In genomic region chr6:94858121-94858621, GRCm38 (mm10) we compare ENCODE assay signal across 20 mouse cellular contexts.
A peak's percentile ranks its signal among the peaks of the same experiment; 100 is the strongest.
DNase-seq lines count a peak whose midpoint lies in the region; ATAC-seq and TF ChIP-seq lines count a peak whose summit lies in the region.
"Had no signal": no experiment of that assay in that cellular context is flagged by ENCODE, and none has a peak within 500 bp of the region (broad histone marks: within the 10 kb centered on the region; RNA-seq: fewer than 3 reads in every experiment).

No protein-coding gene starts in this region.

- H3K4me3 ChIP-seq in limb, embryonic 12.5 days (replicated peaks) = no peak overlapping the region
- H3K4me3 ChIP-seq in limb, embryonic 10.5 days = no peak overlapping the region
- H3K4me3 ChIP-seq in embryonic facial prominence, embryonic 12.5 days = no peak overlapping the region
- no peak overlapping the region for H3K4me3 ChIP-seq in kidney, embryonic 15.5 days (replicated peaks)
- no peak overlapping the region for H3K4me3 ChIP-seq in hindbrain, postnatal 0 days (ENCODE audit: low read length)
- H3K4me3 ChIP-seq: heart, embryonic 10.5 days; hindbrain, embryonic 15.5 days; neural tube, embryonic 13.5 days had no signal

- H3K27ac ChIP-seq in limb, embryonic 12.5 days = peak overlapping the region; percentile 41; the same call in 1 of the 2 replicates
- H3K27ac ChIP-seq in limb, embryonic 10.5 days = no peak overlapping the region
- peak overlapping the region; percentile 54; the same call in 1 of the 2 replicates for H3K27ac ChIP-seq in embryonic facial prominence, embryonic 12.5 days
- H3K27ac ChIP-seq in kidney, embryonic 15.5 days = no peak overlapping the region
- no peak overlapping the region for H3K27ac ChIP-seq in hindbrain, postnatal 0 days
- H3K27ac ChIP-seq: heart, embryonic 10.5 days; hindbrain, embryonic 15.5 days; liver, embryonic 14.5 days; neural tube, embryonic 13.5 days had no signal

- H3K36me3 ChIP-seq in limb, embryonic 12.5 days = no peaks in the 10 kb centered on the region
- H3K36me3 ChIP-seq in limb, embryonic 10.5 days = no peaks in the 10 kb centered on the region
- H3K36me3 ChIP-seq in embryonic facial prominence, embryonic 12.5 days = no peaks in the 10 kb centered on the region
- H3K36me3 ChIP-seq in kidney, embryonic 15.5 days = no peaks in the 10 kb centered on the region
- no peaks in the 10 kb centered on the region for H3K36me3 ChIP-seq in hindbrain, postnatal 0 days (ENCODE audit: insufficient read depth, low read length)
- H3K36me3 ChIP-seq: G1E; heart, embryonic 10.5 days; hindbrain, embryonic 15.5 days; neural tube, embryonic 13.5 days had no signal

- H3K4me1 ChIP-seq in limb, embryonic 12.5 days (replicated peaks) = peaks cover 10% of the 10 kb centered on the region
- H3K4me1 ChIP-seq in limb, embryonic 10.5 days = peaks cover 14% of the 10 kb centered on the region; the same call in 1 of the 2 replicates
- peaks cover 8% of the 10 kb centered on the region for H3K4me1 ChIP-seq in embryonic facial prominence, embryonic 12.5 days
- no peaks in the 10 kb centered on the region for H3K4me1 ChIP-seq in kidney, embryonic 15.5 days
- no peaks in the 10 kb centered on the region for H3K4me1 ChIP-seq in hindbrain, postnatal 0 days (ENCODE audit: insufficient read depth, low read length)
- H3K4me1 ChIP-seq: hindbrain, embryonic 15.5 days; neural tube, embryonic 13.5 days had no signal

- H3K9ac ChIP-seq in limb, embryonic 12.5 days (replicated peaks) = no peak overlapping the region
- H3K9ac ChIP-seq in embryonic facial prominence, embryonic 12.5 days = no peak overlapping the region
- H3K9ac ChIP-seq in kidney, embryonic 15.5 days = no peak overlapping the region
- H3K9ac ChIP-seq in hindbrain, postnatal 0 days (replicated peaks; ENCODE audit: low read length) = no peak overlapping the region
- H3K9ac ChIP-seq: hindbrain, embryonic 15.5 days; liver, embryonic 14.5 days; neural tube, embryonic 13.5 days had no signal

- 67% methylated on average over 5 of the region's 5 CpGs for WGBS in limb, embryonic 12.5 days
- 86% methylated on average over 5 of the region's 5 CpGs for WGBS in limb, embryonic 10.5 days
- WGBS in embryonic facial prominence, embryonic 12.5 days = 51% methylated on average over 5 of the region's 5 CpGs
- 73% methylated on average over 5 of the region's 5 CpGs for WGBS in kidney, embryonic 15.5 days
- WGBS in hindbrain, postnatal 0 days = 87% methylated on average over 5 of the region's 5 CpGs

- no peak for TF ChIP-seq CTCF in hindbrain, postnatal 0 days (IDR thresholded peaks at IDR 0.05; ENCODE audit: low read depth)

- no peaks in the 10 kb centered on the region for H3K9me3 ChIP-seq in limb, embryonic 12.5 days
- no peaks in the 10 kb centered on the region for H3K9me3 ChIP-seq in limb, embryonic 10.5 days (replicated peaks)
- H3K9me3 ChIP-seq in embryonic facial prominence, embryonic 12.5 days = no peaks in the 10 kb centered on the region
- H3K9me3 ChIP-seq in kidney, embryonic 15.5 days (replicated peaks) = no peaks in the 10 kb centered on the region
- no peaks in the 10 kb centered on the region for H3K9me3 ChIP-seq in hindbrain, postnatal 0 days (ENCODE audit: low read length)
- H3K9me3 ChIP-seq: G1E; heart, embryonic 10.5 days; hindbrain, embryonic 15.5 days; neural tube, embryonic 13.5 days had no signal

- no peak for DNase-seq in limb, embryonic 10.5 days (ENCODE audit: low spot score)
- peak; percentile 22 for DNase-seq in A20 (ENCODE audit: low read depth, low spot score)
- no peak for DNase-seq in layer of hippocampus, adult 18-20 months (ENCODE audit: low spot score in 2 of 2)
- no peak for DNase-seq in hindbrain, postnatal 0 days (ENCODE audit: low spot score)
- DNase-seq: cerebellum, postnatal 14 days; gastrocnemius, postnatal 10 days; heart, postnatal 14 days; kidney, adult 18-20 months; kidney, postnatal 4 days; right cerebral cortex, postnatal 25 days had no signal

- no peak for ATAC-seq in limb, embryonic 12.5 days (ENCODE audit: insufficient number of reproducible peaks, insufficient read depth, low FRiP score, low TSS enrichment, low read depth)
- no peak for ATAC-seq in embryonic facial prominence, embryonic 12.5 days (ENCODE audit: insufficient number of reproducible peaks, insufficient read depth, low FRiP score, low TSS enrichment)
- ATAC-seq in megakaryocyte, adult 5-6 weeks (ENCODE audit: poor library complexity, severe bottlenecking) = peak; percentile 69
- no peak for ATAC-seq in kidney, embryonic 15.5 days (replicated peaks; ENCODE audit: low FRiP score)
- ATAC-seq in hindbrain, postnatal 0 days = no peak
- ATAC-seq: lung, postnatal 0 days had no signal

- H3K4me2 ChIP-seq in limb, embryonic 12.5 days = no peak overlapping the region
- 0 out of 2 replicates have a peak overlapping the region, but pooled peaks have one; percentile 9 for H3K4me2 ChIP-seq in embryonic facial prominence, embryonic 12.5 days (replicated peaks)
- no peak overlapping the region for H3K4me2 ChIP-seq in kidney, embryonic 15.5 days
- no peak overlapping the region for H3K4me2 ChIP-seq in hindbrain, postnatal 0 days (ENCODE audit: low read depth, low read length)
- H3K4me2 ChIP-seq: hindbrain, embryonic 15.5 days; neural tube, embryonic 13.5 days had no signal

- H3K27me3 ChIP-seq in limb, embryonic 12.5 days = no peaks in the 10 kb centered on the region
- H3K27me3 ChIP-seq in limb, embryonic 10.5 days (ENCODE audit: low read depth, poor library complexity, severe bottlenecking) = no peaks in the 10 kb centered on the region
- H3K27me3 ChIP-seq in embryonic facial prominence, embryonic 12.5 days = no peaks in the 10 kb centered on the region
- no peaks in the 10 kb centered on the region for H3K27me3 ChIP-seq in kidney, embryonic 15.5 days
- no peaks in the 10 kb centered on the region for H3K27me3 ChIP-seq in hindbrain, postnatal 0 days (ENCODE audit: insufficient read depth, low read length)
- H3K27me3 ChIP-seq: hindbrain, embryonic 15.5 days; neural tube, embryonic 13.5 days had no signal

Comparison
In these comparisons a context has a peak if more than half of its experiments do, and no peak if none do; other contexts are left out.
1. H3K27ac ChIP-seq: peak in limb, embryonic 12.5 days (single experiment) and embryonic facial prominence, embryonic 12.5 days (single experiment); none in limb, embryonic 10.5 days (single experiment), kidney, embryonic 15.5 days (single experiment) and hindbrain, postnatal 0 days (single experiment).